Mouse (Mus musculus) thymus, postnatal 4 days (tissue): ENCODE data around the gene Lelp1.
A peak's percentile ranks its signal among the peaks of the same experiment; 100 is the strongest.

Experiments used
- DNase-seq: peaks from one replicate; pipeline ENCODE4 v3.0.0; 2021

The Lelp1 gene

DNA sequence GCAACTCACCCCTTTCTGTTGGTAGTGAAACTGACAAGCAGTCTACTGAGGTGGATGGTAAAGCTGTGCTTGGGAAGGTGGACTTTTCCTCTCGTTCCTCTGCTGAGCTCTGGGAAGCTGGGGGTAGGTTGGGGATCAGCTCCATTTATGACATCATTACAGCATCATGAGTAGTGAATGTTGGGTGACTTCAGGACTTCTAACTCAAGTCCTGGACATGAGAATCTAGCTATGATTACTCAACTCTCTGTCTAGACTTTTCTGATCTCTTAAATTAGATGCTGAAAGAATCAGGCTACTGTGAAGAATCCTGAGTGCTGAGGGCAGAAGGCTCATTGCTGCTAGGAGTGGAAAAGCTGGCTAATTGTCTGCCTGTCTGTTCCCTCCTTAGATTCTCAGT, at the start of gene Lelp1:
Gene Lelp1 (minus strand): TSS at position 101 of the 400 bp plus-strand sequence.
- no peak for DNase-seq

- DNase-seq: no peak
These were observed 34.3 kb upstream of the Lelp1 start for GRCm38 (mm10) chr3:92176880-92177279.

DNA sequence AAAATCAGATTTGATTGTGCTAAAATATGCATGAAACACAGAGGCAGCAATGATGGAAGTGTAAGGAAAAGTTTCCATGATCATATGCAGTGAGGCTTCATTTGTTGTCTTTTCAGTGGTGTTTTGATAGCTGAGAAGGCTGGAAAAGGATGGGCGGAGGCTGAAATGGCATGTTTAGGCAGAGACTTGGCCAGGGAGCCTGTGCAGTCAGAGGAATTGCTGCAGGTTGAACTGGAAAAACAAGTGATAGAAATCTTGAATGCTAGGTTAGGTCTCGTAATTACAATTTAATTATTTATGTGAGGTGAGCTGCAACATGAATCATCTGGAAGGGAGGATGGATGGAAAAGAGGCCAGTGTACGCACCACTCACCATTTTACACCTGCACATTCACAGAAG, 27.3 kb upstream of the Lelp1 start:
- DNase-seq: no peak

DNA sequence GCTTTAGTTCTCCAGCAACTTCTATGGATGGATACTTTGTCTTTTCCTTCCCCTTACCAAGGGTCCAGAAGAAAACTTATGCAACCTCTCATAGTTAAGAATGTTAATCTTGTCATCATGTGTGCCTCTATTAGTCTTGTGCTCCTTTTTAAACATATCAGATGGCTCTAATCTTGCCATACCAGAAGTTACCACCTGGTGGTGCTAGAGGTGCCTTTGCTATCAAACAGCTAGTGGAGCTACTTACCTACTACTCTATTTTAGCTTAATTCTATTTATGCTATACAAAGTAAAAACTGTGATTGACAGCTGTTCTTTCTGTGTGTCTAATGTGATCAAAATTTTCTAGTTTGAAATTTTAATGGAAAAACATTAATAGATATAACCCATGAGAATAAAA, 10.8 kb upstream of the Lelp1 start:
- DNase-seq: peak; percentile 38

DNA sequence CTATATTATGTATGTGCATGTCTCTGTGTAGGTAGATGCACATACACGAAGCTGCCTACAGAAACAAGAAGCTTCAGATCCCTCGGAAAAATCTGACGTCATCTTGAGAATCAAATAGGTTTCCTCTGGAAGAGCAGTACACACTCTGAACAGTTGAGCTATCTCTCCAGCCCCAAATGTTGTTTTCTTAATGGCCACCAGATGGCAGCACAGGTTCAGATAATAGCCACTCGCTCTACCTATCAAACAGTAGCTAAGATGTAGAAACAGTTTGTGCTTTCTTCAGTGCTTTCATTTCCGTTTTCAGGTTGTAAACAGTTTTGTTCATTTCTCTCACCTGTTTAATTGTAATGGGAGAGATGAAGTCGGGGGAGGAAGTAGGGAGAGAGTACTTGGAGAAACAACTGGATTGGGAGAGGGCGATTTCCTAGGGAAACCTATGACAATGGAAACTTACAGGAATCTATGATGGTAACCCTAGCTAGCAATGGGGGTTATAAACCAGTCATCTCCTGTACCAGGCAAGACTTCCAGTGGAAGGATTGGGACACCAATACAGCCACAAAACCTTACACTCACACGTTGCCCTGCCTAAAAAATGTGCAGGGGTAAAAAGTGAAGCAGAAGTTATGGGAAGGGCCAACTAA, 8.2 kb upstream of the Lelp1 start:
- DNase-seq: peak; percentile 10

- DNase-seq: no peak
These were observed 5.4 kb upstream of the Lelp1 start for GRCm38 (mm10) chr3:92147913-92148312.

- DNase-seq: no peak
These were observed 4.9 kb upstream of the Lelp1 start for GRCm38 (mm10) chr3:92147420-92147819.

- no peak for DNase-seq
These were observed 18.7 kb downstream of the Lelp1 start, which contains the start of gene Prr9 for GRCm38 (mm10) chr3:92123847-92124246. Gene Prr9 (minus strand): TSS chr3:92123947.

GRCm38 (mm10) chr3:92120902-92121301, 21.6 kb downstream of the Lelp1 start:
- DNase-seq: no peak

GRCm38 (mm10) chr3:92117930-92118329, 24.6 kb downstream of the Lelp1 start:
- no peak for DNase-seq

GRCm38 (mm10) chr3:92111526-92111925, 31.0 kb downstream of the Lelp1 start:
- DNase-seq: no peak

- DNase-seq: no peak
These were observed 31.8 kb downstream of the Lelp1 start for GRCm38 (mm10) chr3:92110790-92111189.

DNA sequence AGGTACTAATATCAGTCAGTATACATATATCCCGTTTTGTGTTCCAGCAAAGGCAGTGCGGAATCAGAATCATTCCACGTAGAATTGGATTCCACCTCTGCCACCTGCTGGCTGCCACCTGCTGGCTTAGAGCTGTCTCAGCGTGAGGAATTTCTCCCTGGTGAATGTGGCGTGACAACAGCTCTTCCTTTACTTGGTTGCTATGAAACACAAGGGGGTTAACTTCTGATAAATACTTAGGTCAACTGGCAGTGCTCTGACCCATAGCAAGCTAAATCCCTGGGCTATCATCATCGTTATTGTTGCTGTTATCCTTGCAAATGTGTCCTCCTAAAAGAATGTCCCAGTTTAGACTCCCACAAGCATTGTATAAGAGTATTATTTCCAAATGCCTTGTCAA, 36.0 kb downstream of the Lelp1 start:
- DNase-seq: no peak
